Mouse (Mus musculus): Measurements from ENCODE around the gene Stat3.
A peak's percentile ranks its signal among the peaks of the same experiment; 100 is the strongest.

Stat3 gene

GRCm38 (mm10) chr11:100920887-100921624, 18.3 kb downstream of the Stat3 start:
- DNase-seq, result no peak

DNA sequence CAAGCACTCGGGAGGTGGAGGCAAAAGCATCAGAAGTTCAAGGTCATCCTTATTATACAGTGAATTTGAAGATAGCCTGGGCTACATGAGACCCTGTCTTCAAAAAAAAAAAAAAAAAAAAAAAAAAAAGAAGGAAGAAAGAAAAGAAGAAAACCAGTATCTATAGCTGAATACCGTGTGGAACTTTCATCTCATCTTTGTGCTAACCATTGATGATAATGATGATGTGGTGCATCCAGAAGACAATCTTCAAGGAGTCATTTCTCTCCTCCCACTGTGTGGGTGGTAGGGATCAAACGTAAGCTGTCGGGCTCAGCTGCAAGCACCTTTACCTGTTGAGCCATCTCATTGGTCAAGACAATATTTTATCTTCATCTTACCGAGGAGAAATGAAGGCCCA, 21.3 kb downstream of the Stat3 start:
- DNase-seq, result no peak

DNA sequence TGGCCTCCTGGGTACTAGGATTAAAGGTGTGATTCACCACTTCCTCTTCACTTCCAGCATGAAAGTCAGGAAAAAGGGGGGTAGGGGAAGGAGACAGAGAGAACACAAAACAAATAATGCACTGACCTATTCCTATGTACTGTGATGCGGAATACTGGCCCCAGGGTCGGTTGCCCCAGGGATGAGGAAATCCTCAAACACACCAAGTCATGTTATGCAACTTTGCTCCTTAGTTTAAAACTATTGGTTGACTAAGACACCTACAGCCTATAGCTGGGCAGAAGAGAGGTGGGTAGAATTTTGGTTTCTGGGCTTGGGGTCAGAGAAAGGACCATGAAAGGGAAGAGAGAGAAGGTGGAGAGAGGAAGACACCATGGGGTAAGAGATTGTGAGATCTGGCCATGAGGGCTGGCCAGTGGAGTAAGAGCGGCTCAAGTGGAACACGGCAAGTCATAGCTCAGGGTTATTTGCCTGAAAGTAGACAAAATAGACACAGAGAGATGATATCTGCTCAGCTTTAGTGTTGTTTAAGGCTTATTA, 22.8 kb downstream of the Stat3 start:
- DNase-seq, result no peak

DNA sequence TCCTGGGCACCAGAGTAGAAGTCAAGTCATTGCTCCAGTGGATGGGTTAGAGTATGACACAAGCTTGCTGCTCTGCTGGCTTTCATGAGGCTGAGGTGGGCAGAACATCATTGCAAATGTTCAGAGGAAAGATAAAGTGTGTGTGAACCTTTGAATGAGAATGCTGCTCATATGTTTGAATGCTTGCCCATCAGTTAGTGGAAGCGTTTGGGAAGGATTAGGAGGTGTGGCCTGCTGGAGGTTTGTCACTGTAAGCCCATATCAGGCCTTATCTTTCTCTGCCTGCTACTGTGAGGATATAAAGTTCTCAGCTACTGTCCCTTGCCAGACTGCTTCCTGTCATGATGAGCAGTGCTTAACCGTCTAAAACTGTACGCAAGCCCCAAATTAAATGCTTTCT, 24.3 kb downstream of the Stat3 start:
- DNase-seq, result no peak

GRCm38 (mm10) chr11:100914415-100914814, 24.9 kb downstream of the Stat3 start:
- no peak for DNase-seq

- no peak for DNase-seq
Observed at GRCm38 (mm10) chr11:100912401-100913155, 26.8 kb downstream of the Stat3 start.

GRCm38 (mm10) chr11:100908567-100908966, 30.8 kb downstream of the Stat3 start:
- no peak for DNase-seq

DNA sequence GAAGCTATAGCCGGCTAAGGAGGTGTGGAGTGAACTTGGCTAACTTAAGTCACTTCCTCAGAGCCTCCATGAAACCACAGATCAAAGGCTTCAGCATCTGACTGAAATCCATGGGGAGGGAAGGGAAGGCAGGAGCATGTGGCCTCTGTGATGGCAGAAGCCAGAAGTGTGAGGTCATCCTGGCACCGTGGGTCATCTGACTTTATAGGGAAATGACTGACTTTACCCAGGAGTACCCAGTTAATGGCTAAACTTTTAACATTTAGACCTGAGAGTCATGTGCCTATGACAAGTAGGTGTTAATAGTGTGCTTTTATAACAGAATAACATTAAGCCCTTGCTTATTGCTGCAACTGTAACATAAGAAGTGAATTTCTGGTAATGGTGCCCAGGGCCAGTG, 31.2 kb downstream of the Stat3 start:
- DNase-seq, result no peak

GRCm38 (mm10) chr11:100906885-100907284, 32.5 kb downstream of the Stat3 start:
- DNase-seq, result no peak

GRCm38 (mm10) chr11:100905929-100906328, 33.4 kb downstream of the Stat3 start:
- DNase-seq, result no peak

- DNase-seq, result no peak
Observed at GRCm38 (mm10) chr11:100904580-100905351, 34.6 kb downstream of the Stat3 start.

- no peak for DNase-seq
Observed at GRCm38 (mm10) chr11:100898441-100899199, 40.7 kb downstream of the Stat3 start.

DNA sequence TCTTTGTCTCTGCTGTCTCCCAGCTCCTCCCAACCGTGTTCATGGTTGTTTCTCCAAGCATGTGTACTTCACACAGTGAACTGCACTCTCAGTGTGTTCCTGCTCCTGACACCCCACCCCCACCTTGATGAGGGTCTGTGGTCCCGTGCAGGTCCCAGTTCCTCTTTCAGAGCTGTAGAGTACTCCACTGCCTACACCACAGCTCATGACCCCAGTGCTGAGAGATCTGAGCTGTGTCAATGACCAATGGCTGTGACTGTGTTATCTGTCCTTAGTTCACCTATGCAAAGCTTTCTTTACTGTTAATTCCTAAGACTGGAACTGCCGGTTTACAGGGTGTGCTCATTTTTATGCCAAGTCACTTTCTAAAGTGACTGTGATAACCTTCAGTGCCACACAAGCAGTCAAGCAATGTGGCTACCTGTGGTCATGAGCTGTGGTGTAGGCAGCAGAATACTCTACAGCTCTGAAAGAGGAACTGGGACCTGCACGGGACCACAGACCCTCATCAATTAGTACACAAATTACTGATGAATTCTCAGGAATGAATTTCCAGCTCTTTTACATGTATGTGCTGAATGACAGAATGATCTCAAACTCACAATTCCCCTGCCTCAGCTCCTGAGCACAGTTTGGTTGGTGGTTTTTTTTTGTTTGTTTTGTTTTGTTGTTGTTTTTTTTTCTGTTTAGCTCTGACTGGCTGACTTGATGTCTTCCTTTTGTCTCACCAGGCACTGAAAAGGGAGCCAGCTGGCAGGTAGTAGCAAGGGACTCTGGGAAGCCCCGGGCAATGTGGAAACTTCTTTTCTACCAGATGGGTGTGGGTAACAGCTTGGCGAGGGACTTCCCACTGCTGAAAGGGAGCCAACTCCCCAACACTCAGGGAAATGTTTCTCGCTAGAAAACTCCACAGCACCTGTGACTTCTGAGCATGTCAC, 41.8 kb downstream of the Stat3 start:
- DNase-seq, result no peak

DNA sequence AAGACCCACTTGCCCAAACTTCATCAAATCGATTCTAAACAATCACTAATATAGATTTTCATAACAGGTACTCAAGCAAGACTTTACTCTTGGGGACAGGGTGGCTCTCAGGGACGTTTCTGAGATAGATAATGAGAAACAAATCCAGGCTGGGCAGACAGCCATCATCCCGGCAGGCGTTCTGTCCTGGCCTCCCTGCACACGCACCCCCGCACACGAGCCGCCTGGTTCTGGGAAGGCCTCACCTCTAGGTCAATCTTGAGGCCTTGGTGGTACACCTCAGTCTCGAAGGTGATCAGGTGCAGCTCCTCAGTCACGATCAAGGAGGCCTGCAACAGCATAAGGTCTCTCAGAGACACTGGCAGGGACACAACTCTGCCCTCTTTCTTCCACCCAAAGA, 43.3 kb downstream of the Stat3 start:
- no peak for DNase-seq

GRCm38 (mm10) chr11:100894146-100894918, 45.0 kb downstream of the Stat3 start:
- no peak for DNase-seq

- DNase-seq, result peak; percentile 93 to 94
Observed at GRCm38 (mm10) chr11:100893482-100893881, 45.9 kb downstream of the Stat3 start.

- DNase-seq, result no peak
Observed at GRCm38 (mm10) chr11:100892435-100892834, 46.9 kb downstream of the Stat3 start.

- DNase-seq, result no peak
Observed at GRCm38 (mm10) chr11:100891256-100892123, 47.9 kb downstream of the Stat3 start.

- DNase-seq, result no peak
Observed at GRCm38 (mm10) chr11:100890481-100890880, 48.9 kb downstream of the Stat3 start.
